Mouse (Mus musculus): ENCODE measurements around the gene Arhgap10. TPM values are rescaled to one million over a fixed set of nuclear protein-coding genes. Genes with fewer than 3 reads are reported as not detected.

Arhgap10 gene
- polyA plus RNA-seq, 1 experiment, result 22.4 TPM

DNA sequence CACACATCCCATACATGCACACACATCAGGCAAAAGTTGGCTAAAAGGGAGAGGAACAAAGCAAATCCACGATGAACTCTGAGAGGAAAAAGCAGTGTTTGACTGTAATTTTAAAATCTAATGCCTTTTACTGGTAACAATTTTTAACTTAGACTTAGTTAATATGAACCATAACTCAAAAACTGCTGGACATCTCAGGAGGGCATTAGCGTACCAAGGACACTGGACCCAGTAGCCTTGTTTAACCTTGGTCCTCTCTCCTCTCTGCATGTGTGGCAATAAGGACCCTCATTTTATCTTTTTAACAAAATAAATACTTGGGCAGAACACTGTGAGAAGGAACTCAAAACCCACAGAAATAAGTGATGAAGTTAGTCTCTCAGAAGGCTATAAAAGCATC, 78.1 kb downstream of the Arhgap10 start:
- Histone ChIP-seq H3K27ac (ENCODE audit: insufficient read depth, low read length) (no peak overlapping the region), H3K4me3 (ENCODE audit: insufficient read depth, low read length) (no peak overlapping the region), H3K4me1 (ENCODE audit: control insufficient read depth, insufficient read depth, low read length) (peaks cover 3% of the 10 kb centered on the region)
- TF ChIP-seq CTCF (IDR thresholded peaks at IDR 0.05; ENCODE audit: extremely low read depth, insufficient read depth, low read length) (no peak), POLR2A (IDR thresholded peaks at IDR 0.05; ENCODE audit: extremely low read depth, insufficient read depth, low read length) (no peak)

- peaks cover 2% of the 10 kb centered on the region; the same call in 1 of the 2 replicates for H3K4me1 ChIP-seq (ENCODE audit: control insufficient read depth, insufficient read depth, low read length)
- no peak overlapping the region for H3K4me3 ChIP-seq (ENCODE audit: insufficient read depth, low read length)
- H3K27ac ChIP-seq (ENCODE audit: insufficient read depth, low read length), result no peak overlapping the region
- no peak for TF ChIP-seq CTCF (IDR thresholded peaks at IDR 0.05; ENCODE audit: extremely low read depth, insufficient read depth, low read length)
- TF ChIP-seq POLR2A (IDR thresholded peaks at IDR 0.05; ENCODE audit: extremely low read depth, insufficient read depth, low read length), result no peak
Observed at GRCm38 (mm10) chr8:77437807-77438493, 79.8 kb downstream of the Arhgap10 start.

GRCm38 (mm10) chr8:77436013-77436990, 81.5 kb downstream of the Arhgap10 start:
- no peak overlapping the region for H3K4me3 ChIP-seq (ENCODE audit: insufficient read depth, low read length)
- H3K4me1 ChIP-seq (ENCODE audit: control insufficient read depth, insufficient read depth, low read length), result peaks cover 6% of the 10 kb centered on the region; the same call in 1 of the 2 replicates
- H3K27ac ChIP-seq (ENCODE audit: insufficient read depth, low read length), result no peak overlapping the region
- TF ChIP-seq CTCF (IDR thresholded peaks at IDR 0.05; ENCODE audit: extremely low read depth, insufficient read depth, low read length), result no peak
- TF ChIP-seq POLR2A (IDR thresholded peaks at IDR 0.05; ENCODE audit: extremely low read depth, insufficient read depth, low read length), result no peak

- TF ChIP-seq CTCF (IDR thresholded peaks at IDR 0.05; ENCODE audit: extremely low read depth, insufficient read depth, low read length), result no peak
- no peak for TF ChIP-seq POLR2A (IDR thresholded peaks at IDR 0.05; ENCODE audit: extremely low read depth, insufficient read depth, low read length)
- H3K27ac ChIP-seq (ENCODE audit: insufficient read depth, low read length), result no peak overlapping the region
- peaks cover 6% of the 10 kb centered on the region; the same call in 1 of the 2 replicates for H3K4me1 ChIP-seq (ENCODE audit: control insufficient read depth, insufficient read depth, low read length)
Observed at GRCm38 (mm10) chr8:77433221-77433620, 84.5 kb downstream of the Arhgap10 start.

DNA sequence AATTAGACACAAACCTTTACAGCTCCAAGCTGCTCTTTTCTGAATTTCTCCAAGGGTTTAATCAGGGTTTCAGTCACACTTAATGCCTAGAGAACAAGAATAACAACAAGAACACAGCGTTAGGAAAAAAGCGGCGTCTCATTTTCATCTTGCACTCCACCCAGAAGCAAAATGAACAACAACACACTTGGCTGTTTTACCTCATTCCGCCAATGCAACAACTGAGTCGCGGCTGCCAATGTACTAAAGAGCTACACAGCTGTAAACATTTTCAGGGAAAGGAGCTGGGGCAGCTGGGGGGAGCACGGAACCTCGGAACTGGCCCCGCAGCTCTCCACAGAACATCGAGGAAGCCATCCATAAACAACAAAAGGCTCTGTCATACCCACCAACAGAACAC, 85.0 kb downstream of the Arhgap10 start:
- Histone ChIP-seq H3K4me1 (ENCODE audit: control insufficient read depth, insufficient read depth, low read length) (peaks cover 6% of the 10 kb centered on the region; the same call in 1 of the 2 replicates), H3K4me3 (ENCODE audit: insufficient read depth, low read length) (no peak overlapping the region), H3K27ac (ENCODE audit: insufficient read depth, low read length) (no peak overlapping the region)
- TF ChIP-seq POLR2A (IDR thresholded peaks at IDR 0.05; ENCODE audit: extremely low read depth, insufficient read depth, low read length), result no peak
- TF ChIP-seq CTCF (IDR thresholded peaks at IDR 0.05; ENCODE audit: extremely low read depth, insufficient read depth, low read length), result no peak

More at GRCm38 (mm10) chr8:77433221-77433620, 84.5 kb downstream of the Arhgap10 start:
- no peak overlapping the region for H3K4me3 ChIP-seq (ENCODE audit: insufficient read depth, low read length)

DNA sequence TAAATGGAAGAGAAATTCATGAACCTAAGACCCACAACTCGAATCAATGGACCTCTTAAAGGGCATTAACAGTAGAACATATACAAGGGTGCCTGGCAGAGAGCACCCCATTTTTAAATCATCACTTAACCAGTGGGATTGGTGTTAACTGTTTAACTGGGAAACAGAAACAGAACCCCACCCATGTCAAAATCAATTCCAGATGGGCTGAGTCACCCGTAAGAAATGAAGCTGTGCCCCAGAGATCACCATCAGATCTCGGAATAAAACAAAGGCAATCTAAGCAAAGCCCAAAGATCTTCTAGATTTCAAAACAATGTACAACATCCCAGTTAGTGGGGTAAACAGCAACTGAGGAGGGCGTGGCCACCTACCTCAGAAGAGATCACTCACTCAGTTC, 89.3 kb downstream of the Arhgap10 start:
- Histone ChIP-seq H3K4me1 (ENCODE audit: control insufficient read depth, insufficient read depth, low read length) (peaks cover 10% of the 10 kb centered on the region; the same call in 1 of the 2 replicates), H3K27ac (ENCODE audit: insufficient read depth, low read length) (no peak overlapping the region), H3K4me3 (ENCODE audit: insufficient read depth, low read length) (no peak overlapping the region)
- TF ChIP-seq POLR2A (IDR thresholded peaks at IDR 0.05; ENCODE audit: extremely low read depth, insufficient read depth, low read length) (no peak), CTCF (IDR thresholded peaks at IDR 0.05; ENCODE audit: extremely low read depth, insufficient read depth, low read length) (no peak)

DNA sequence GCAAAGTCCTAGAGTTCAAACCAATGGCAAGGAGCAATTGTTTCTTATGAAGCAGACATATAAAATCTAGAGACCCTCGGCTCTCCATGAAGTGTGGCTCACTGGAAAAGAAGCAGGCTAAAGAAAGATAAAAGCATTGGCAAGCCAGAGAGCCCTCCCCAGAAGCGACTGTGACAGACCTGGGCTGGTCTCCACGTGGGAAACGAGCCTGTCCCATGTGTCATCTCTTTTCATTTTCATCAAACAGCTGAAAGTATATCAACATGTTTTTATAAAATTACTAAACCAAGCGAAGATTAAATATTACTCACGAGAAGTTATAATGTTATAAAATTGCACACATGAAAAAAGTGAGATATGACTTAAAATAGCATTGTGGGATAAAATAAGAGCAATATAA, 89.7 kb downstream of the Arhgap10 start:
- Histone ChIP-seq H3K4me1 (ENCODE audit: control insufficient read depth, insufficient read depth, low read length) (peaks cover 8% of the 10 kb centered on the region; the same call in 1 of the 2 replicates), H3K27ac (ENCODE audit: insufficient read depth, low read length) (no peak overlapping the region), H3K4me3 (ENCODE audit: insufficient read depth, low read length) (no peak overlapping the region)
- TF ChIP-seq POLR2A (IDR thresholded peaks at IDR 0.05; ENCODE audit: extremely low read depth, insufficient read depth, low read length) (no peak), CTCF (IDR thresholded peaks at IDR 0.05; ENCODE audit: extremely low read depth, insufficient read depth, low read length) (no peak)

DNA sequence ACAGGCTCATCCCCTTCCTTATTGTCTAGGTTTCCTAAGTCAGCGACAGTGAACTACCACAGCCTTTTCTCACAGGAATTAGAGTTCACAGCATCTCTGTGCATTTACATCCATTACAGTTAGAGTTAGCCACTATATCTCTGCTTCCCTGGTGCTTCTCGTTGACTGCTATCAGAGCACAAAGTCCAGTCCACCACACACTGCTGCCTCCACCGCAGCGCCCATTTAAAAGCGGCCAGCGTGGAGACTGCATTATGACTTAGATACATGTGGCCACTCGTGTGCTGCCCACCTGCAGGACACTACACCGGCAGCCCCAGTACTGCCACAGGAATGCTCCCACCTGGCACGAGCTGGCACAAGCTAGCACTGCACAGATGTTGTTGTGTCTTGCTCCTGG, 90.3 kb downstream of the Arhgap10 start:
- TF ChIP-seq CTCF (IDR thresholded peaks at IDR 0.05; ENCODE audit: extremely low read depth, insufficient read depth, low read length) (no peak), POLR2A (IDR thresholded peaks at IDR 0.05; ENCODE audit: extremely low read depth, insufficient read depth, low read length) (no peak)
- Histone ChIP-seq H3K27ac (ENCODE audit: insufficient read depth, low read length) (no peak overlapping the region), H3K4me3 (ENCODE audit: insufficient read depth, low read length) (no peak overlapping the region), H3K4me1 (ENCODE audit: control insufficient read depth, insufficient read depth, low read length) (peaks cover 4% of the 10 kb centered on the region; the same call in 1 of the 2 replicates)

- Histone ChIP-seq H3K4me1 (ENCODE audit: control insufficient read depth, insufficient read depth, low read length) (peaks cover 3% of the 10 kb centered on the region; the same call in 1 of the 2 replicates), H3K27ac (ENCODE audit: insufficient read depth, low read length) (no peak overlapping the region), H3K4me3 (ENCODE audit: insufficient read depth, low read length) (no peak overlapping the region)
- TF ChIP-seq CTCF (IDR thresholded peaks at IDR 0.05; ENCODE audit: extremely low read depth, insufficient read depth, low read length), result no peak
- no peak for TF ChIP-seq POLR2A (IDR thresholded peaks at IDR 0.05; ENCODE audit: extremely low read depth, insufficient read depth, low read length)
Observed at GRCm38 (mm10) chr8:77423850-77424249, 93.9 kb downstream of the Arhgap10 start.
